In genomic region chr11:50210505-50211151, GRCm38 (mm10) we compare ENCODE assay signal across 8 mouse cellular contexts. TPM values are rescaled to one million over a fixed set of nuclear protein-coding genes. Genes with fewer than 3 reads are reported as not detected.
DNase-seq lines count a peak whose midpoint lies in the region; ATAC-seq lines count a peak whose summit lies in the region.

Sqstm1 (minus strand) TSS chr11:50210827.
Mgat4b (plus strand) TSS chr11:50210890.

- H3K27me3 ChIP-seq in heart, embryonic 12.5 days (replicated peaks) = no peaks in the 10 kb centered on the region
- H3K27me3 ChIP-seq in kidney, embryonic 16.5 days (ENCODE audit: insufficient read depth, low read length) = no peaks in the 10 kb centered on the region
- no peaks in the 10 kb centered on the region for H3K27me3 ChIP-seq in liver, embryonic 11.5 days (replicated peaks; ENCODE audit: control insufficient read depth, insufficient read depth, low read length)

- DNase-seq in CD8-positive naive resting alpha-beta T cell, adult 2 months (ENCODE audit: low read depth in 2 of 2, low spot score in 2 of 2) = peak; percentile 79 to 84
- DNase-seq in liver, embryonic 11.5 days (ENCODE audit: low spot score) = peak; percentile 92
- DNase-seq in spleen, postnatal 36 days (ENCODE audit: low spot score in 2 of 2) = peak; percentile 71 to 78

- peak within 1 kb of the TSS; percentile 88 for H3K9ac ChIP-seq in heart, embryonic 12.5 days
- H3K9ac ChIP-seq in kidney, embryonic 16.5 days (replicated peaks; ENCODE audit: low read length) = peak within 1 kb of the TSS; percentile 98
- peak within 1 kb of the TSS; percentile 91 for H3K9ac ChIP-seq in liver, embryonic 11.5 days (ENCODE audit: low read depth, low read length)

- H3K4me3 ChIP-seq in brown adipose tissue, adult 24 weeks (ENCODE audit: insufficient read depth, low read depth, low read length) = peak within 1 kb of the TSS; percentile 98
- H3K4me3 ChIP-seq in heart, embryonic 12.5 days = peak within 1 kb of the TSS; percentile 68
- peak within 1 kb of the TSS; percentile 99 for H3K4me3 ChIP-seq in kidney, embryonic 16.5 days (ENCODE audit: low read length)
- H3K4me3 ChIP-seq in liver, embryonic 11.5 days (ENCODE audit: low read depth, low read length) = peak within 1 kb of the TSS; percentile 86

- WGBS in heart, embryonic 12.5 days = under 1% methylated on average over 47 of the region's 48 CpGs
- under 1% methylated on average over 48 of the region's 48 CpGs for WGBS in kidney, embryonic 16.5 days
- 1% methylated on average over 47 of the region's 48 CpGs for WGBS in liver, embryonic 11.5 days

- H3K4me2 ChIP-seq in heart, embryonic 12.5 days = peak within 1 kb of the TSS; percentile 69
- peak within 1 kb of the TSS; percentile 79 for H3K4me2 ChIP-seq in kidney, embryonic 16.5 days (replicated peaks; ENCODE audit: low read depth, low read length)
- H3K4me2 ChIP-seq in liver, embryonic 11.5 days = peak within 1 kb of the TSS; percentile 80

- no peaks in the 10 kb centered on the region for H3K9me3 ChIP-seq in heart, embryonic 12.5 days (replicated peaks)
- no peaks in the 10 kb centered on the region for H3K9me3 ChIP-seq in kidney, embryonic 16.5 days (ENCODE audit: low read length)
- H3K9me3 ChIP-seq in liver, embryonic 11.5 days (ENCODE audit: control insufficient read depth, low read length) = no peaks in the 10 kb centered on the region

- peak within 1 kb of the TSS; percentile 92 for H3K27ac ChIP-seq in brown adipose tissue, adult 24 weeks (replicated peaks; ENCODE audit: low read depth, low read length)
- H3K27ac ChIP-seq in heart, embryonic 12.5 days (ENCODE audit: poor library complexity, severe bottlenecking) = peak within 1 kb of the TSS; percentile 93
- H3K27ac ChIP-seq in kidney, embryonic 16.5 days (ENCODE audit: low read length) = peak within 1 kb of the TSS; percentile 99
- peak within 1 kb of the TSS; percentile 96 for H3K27ac ChIP-seq in liver, embryonic 11.5 days (ENCODE audit: low read depth, low read length)

- H3K36me3 ChIP-seq in heart, embryonic 12.5 days = peaks cover 31% of the 10 kb centered on the region
- H3K36me3 ChIP-seq in kidney, embryonic 16.5 days (ENCODE audit: insufficient read depth, low read length) = peaks cover 23% of the 10 kb centered on the region
- peaks cover 20% of the 10 kb centered on the region for H3K36me3 ChIP-seq in liver, embryonic 11.5 days (ENCODE audit: control insufficient read depth, insufficient read depth, low read length)

- peaks cover 23% of the 10 kb centered on the region for H3K4me1 ChIP-seq in brown adipose tissue, adult 24 weeks (ENCODE audit: control insufficient read depth, insufficient read depth, insufficient read length, low read length)
- peaks cover 42% of the 10 kb centered on the region for H3K4me1 ChIP-seq in heart, embryonic 12.5 days (replicated peaks)
- peaks cover 32% of the 10 kb centered on the region for H3K4me1 ChIP-seq in kidney, embryonic 16.5 days (ENCODE audit: insufficient read depth, low read length)
- H3K4me1 ChIP-seq in liver, embryonic 11.5 days (replicated peaks; ENCODE audit: control insufficient read depth, insufficient read depth, low read length) = peaks cover 19% of the 10 kb centered on the region

- peak; percentile 82 for ATAC-seq in erythroid progenitor cell, adult 5-6 weeks (replicated peaks; ENCODE audit: low FRiP score, poor library complexity, severe bottlenecking)
- ATAC-seq in heart, embryonic 12.5 days (ENCODE audit: insufficient number of reproducible peaks, low FRiP score) = peak; percentile 80
- peak; percentile 72 for ATAC-seq in kidney, embryonic 16.5 days (ENCODE audit: low FRiP score, low TSS enrichment)
- ATAC-seq in liver, embryonic 11.5 days (replicated peaks; ENCODE audit: low FRiP score) = peak; percentile 69
- ATAC-seq in monocyte, adult 5-6 weeks (replicated peaks; ENCODE audit: insufficient number of reproducible peaks, low FRiP score, low TSS enrichment, poor library complexity, severe bottlenecking) = peak; percentile 33

RNA-seq across cellular contexts. Expression of gene Sqstm1, which starts in this region (rescaled TPM):
- 216 and 235 TPM in 2 replicates for polyA plus RNA-seq in brown adipose tissue, adult 24 weeks (2012; ENCODE audit: insufficient read depth, insufficient read length, missing spikeins)
- total RNA-seq in erythroid progenitor cell, adult 5-6 weeks (2015; ENCODE audit: low replicate concordance) = 28.5 and 36.4 TPM in 2 replicates
- 179 and 213 TPM in 2 replicates for total RNA-seq in erythroid progenitor cell, adult 5-6 weeks (2017; ENCODE audit: low replicate concordance)
- polyA plus RNA-seq in heart, embryonic 12.5 days (2016; fragmentation: Nextera tagmentation; extraction: Ambion mirVana) = 209 and 210 TPM in 2 replicates
- 298 and 338 TPM in 2 replicates for polyA plus RNA-seq in kidney, embryonic 16.5 days (2015; fragmentation: Nextera tagmentation; extraction: Ambion mirVana)
- 176 and 177 TPM in 2 replicates for polyA plus RNA-seq in liver, embryonic 11.5 days (2014; fragmentation: Nextera tagmentation; extraction: Ambion mirVana)
- 878 to 1,339 TPM (median 1,041 TPM) in 3 replicates for total RNA-seq in monocyte, adult 5-6 weeks (2017)

RNA-seq across cellular contexts. Expression of gene Mgat4b, which starts in this region (rescaled TPM):
- 57.6 and 60.6 TPM in 2 replicates for polyA plus RNA-seq in brown adipose tissue, adult 24 weeks (2012; ENCODE audit: insufficient read depth, insufficient read length, missing spikeins)
- total RNA-seq in erythroid progenitor cell, adult 5-6 weeks (2015; ENCODE audit: low replicate concordance) = 26.8 and 48.7 TPM in 2 replicates
- 38.2 and 40.9 TPM in 2 replicates for total RNA-seq in erythroid progenitor cell, adult 5-6 weeks (2017; ENCODE audit: low replicate concordance)
- polyA plus RNA-seq in heart, embryonic 12.5 days (2016; fragmentation: Nextera tagmentation; extraction: Ambion mirVana) = 35.4 and 39.3 TPM in 2 replicates
- polyA plus RNA-seq in kidney, embryonic 16.5 days (2015; fragmentation: Nextera tagmentation; extraction: Ambion mirVana) = 9.8 and 11.9 TPM in 2 replicates
- polyA plus RNA-seq in liver, embryonic 11.5 days (2014; fragmentation: Nextera tagmentation; extraction: Ambion mirVana) = 22.3 and 25.4 TPM in 2 replicates
- 4.9 to 20.2 TPM (median 13.9 TPM) in 3 replicates for total RNA-seq in monocyte, adult 5-6 weeks (2017)

Comparison
In these comparisons a context has a peak if more than half of its experiments do, and no peak if none do; other contexts are left out.
1. Peak in every context shown above with its lines: DNase-seq, ATAC-seq, H3K4me3 ChIP-seq and H3K27ac ChIP-seq.